Comparison of ENCODE assay signal across 17 mouse cellular contexts in genomic region chr7:39580601-39581000, GRCm38 (mm10).
"Had no signal": no experiment of that assay in that cellular context is flagged by ENCODE, and none has a peak within 500 bp of the region (broad histone marks: within the 10 kb centered on the region; RNA-seq: fewer than 3 reads in every experiment).

No protein-coding gene starts in this region.

- H3K36me3 ChIP-seq: midbrain, embryonic 10.5 days; neural tube, embryonic 13.5 days; neural tube, embryonic 15.5 days; stomach, embryonic 15.5 days had no signal

- H3K27me3 ChIP-seq: neural tube, embryonic 13.5 days; neural tube, embryonic 15.5 days; stomach, embryonic 15.5 days had no signal

- ATAC-seq: midbrain, embryonic 16.5 days had no signal

- H3K4me1 ChIP-seq: midbrain, embryonic 10.5 days; neural tube, embryonic 13.5 days; neural tube, embryonic 15.5 days; stomach, embryonic 15.5 days had no signal

- DNase-seq: lung, adult 18-20 months; lung, embryonic 14.5 days; lung, postnatal 10 days; lung, postnatal 4 days; retina, postnatal 1 day; right cerebral cortex, adult 18-20 months; thymus, adult 2 months; thymus, postnatal 25 days; thymus, postnatal 4 days had no signal

- H3K27ac ChIP-seq: liver, embryonic 14.5 days; midbrain, embryonic 10.5 days; neural tube, embryonic 13.5 days; neural tube, embryonic 15.5 days; stomach, embryonic 15.5 days; stomach, postnatal 0 days had no signal

- H3K9ac ChIP-seq: liver, embryonic 14.5 days; lung, embryonic 14.5 days; neural tube, embryonic 13.5 days; neural tube, embryonic 15.5 days; stomach, embryonic 15.5 days had no signal

- H3K9me3 ChIP-seq: midbrain, embryonic 10.5 days; neural tube, embryonic 13.5 days; neural tube, embryonic 15.5 days; stomach, embryonic 15.5 days had no signal

- H3K4me2 ChIP-seq: lung, embryonic 14.5 days; neural tube, embryonic 13.5 days; neural tube, embryonic 15.5 days; stomach, embryonic 15.5 days had no signal

- H3K4me3 ChIP-seq: midbrain, embryonic 10.5 days; myocyte; neural tube, embryonic 13.5 days; neural tube, embryonic 15.5 days; stomach, embryonic 15.5 days had no signal
